Mouse (Mus musculus) midbrain, embryonic 11.5 days (tissue): Measurements from ENCODE around the gene Nup54. TPM values are rescaled to one million over a fixed set of nuclear protein-coding genes. Genes with fewer than 3 reads are reported as not detected.

Source experiments
- ATAC-seq: fragments of 200-750 bp; cut with Nextera tagmentation; 2 replicates; pipeline ENCODE4 v1.8.0; 2017; ENCODE audit warnings: moderate TSS enrichment, moderate library complexity; ENCODE audit not compliant: low FRiP score
- DNase-seq: peaks from one replicate; pipeline ENCODE4 v3.0.0; 2015; ENCODE audit warnings: low spot score; ENCODE audit errors: missing footprints
- H3K27ac ChIP-seq: fragments of 300-500 bp; sonication (generic); 2 replicates; pipeline ENCODE4 v1.5.1; 2014; ENCODE audit warnings: low read depth, low read length
- H3K27me3 ChIP-seq: fragments of 300-500 bp; sonication (generic); 2 replicates; pipeline ENCODE4 v1.6.1; 2014; ENCODE audit warnings: mild to moderate bottlenecking, low read length, moderate library complexity, mixed read lengths; ENCODE audit not compliant: control insufficient read depth, insufficient read depth
- H3K36me3 ChIP-seq: fragments of 300-500 bp; sonication (generic); 2 replicates; pipeline ENCODE4 v1.6.1; 2014; ENCODE audit warnings: mild to moderate bottlenecking, low read length, moderate library complexity, mixed read lengths; ENCODE audit not compliant: control insufficient read depth, insufficient read depth
- H3K4me1 ChIP-seq: fragments of 300-500 bp; sonication (generic); 2 replicates; pipeline ENCODE4 v1.6.1; 2014; ENCODE audit warnings: low read length; ENCODE audit not compliant: control insufficient read depth, insufficient read depth
- H3K4me2 ChIP-seq: fragments of 300-500 bp; sonication (generic); 2 replicates; pipeline ENCODE4 v1.6.1; 2014; ENCODE audit warnings: mild to moderate bottlenecking, moderate library complexity
- H3K4me3 ChIP-seq: fragments of 300-500 bp; sonication (generic); 2 replicates; pipeline ENCODE4 v1.5.1; 2014; ENCODE audit warnings: low read depth, low read length
- H3K9ac ChIP-seq: fragments of 300-500 bp; sonication (generic); 2 replicates; pipeline ENCODE4 v1.6.1; 2014; ENCODE audit warnings: low read length
- H3K9me3 ChIP-seq: fragments of 300-500 bp; sonication (generic); 2 replicates; pipeline ENCODE4 v1.6.1; 2016; ENCODE audit warnings: low read length; ENCODE audit not compliant: control insufficient read depth
- WGBS: fragments of 180-500 bp; shearing (Covaris S2); extraction: QIAGEN DNeasy Blood & Tissue Kit; methylation state at CpG from one replicate; pipeline ENCODE4 v1.1.7; 2014; 5-methylcytosine and 5-hydroxymethylcytosine counted together
- polyA plus RNA-seq: library from polyadenylated mRNA; unstranded; fragments of >200 nt; fragmentation: Nextera tagmentation; extraction: Ambion mirVana; gene quantifications from 2 replicates; pipeline ENCODE4 v1.2.1, GENCODE M21; 2014

Nup54 gene
- polyA plus RNA-seq, 1 experiment from 2014 or later = 65.6 TPM

GRCm38 (mm10) chr5:92430723-92431122, 4.3 kb downstream of the Nup54 start:
- Histone ChIP-seq H3K9ac (no peak overlapping the region), H3K27me3 (no peaks in the 10 kb centered on the region), H3K4me3 (no peak overlapping the region), H3K4me2 (no peak overlapping the region), H3K4me1 (peaks cover 6% of the 10 kb centered on the region), H3K36me3 (peaks cover 16% of the 10 kb centered on the region), H3K9me3 (no peaks in the 10 kb centered on the region), H3K27ac (no peak overlapping the region)
- WGBS = 93% methylated on average over 5 of the region's 5 CpGs
- DNase-seq = no peak
- ATAC-seq = no peak

DNA sequence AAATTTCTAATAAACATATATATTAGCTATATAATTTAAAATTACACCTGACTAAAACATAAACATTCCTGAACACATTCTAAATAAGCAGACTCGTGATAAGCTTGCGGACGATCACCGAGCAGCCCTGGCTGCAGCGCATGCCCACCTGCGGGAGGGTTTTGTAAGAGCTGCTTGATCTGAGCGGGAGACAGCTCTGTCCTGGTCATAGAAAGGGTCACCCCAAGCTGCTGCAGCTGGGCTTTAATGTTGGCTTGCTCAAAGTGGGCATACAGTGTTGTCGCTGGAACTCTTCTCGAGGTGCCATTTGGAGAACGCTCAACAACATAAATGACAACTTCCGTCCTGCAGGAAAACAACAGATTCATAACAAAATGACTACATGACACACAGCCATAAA, 10.9 kb downstream of the Nup54 start:
- no peak for ATAC-seq
- H3K27ac ChIP-seq = no peak overlapping the region
- no peak for DNase-seq
- H3K4me1 ChIP-seq = no peaks in the 10 kb centered on the region
- H3K27me3 ChIP-seq = no peaks in the 10 kb centered on the region
- no peaks in the 10 kb centered on the region for H3K9me3 ChIP-seq
- peaks cover 33% of the 10 kb centered on the region for H3K36me3 ChIP-seq
- no peak overlapping the region for H3K4me3 ChIP-seq
- H3K4me2 ChIP-seq = no peak overlapping the region
- H3K9ac ChIP-seq = no peak overlapping the region
- WGBS = 94% methylated on average over 11 of the region's 11 CpGs

GRCm38 (mm10) chr5:92413982-92414375, 21.0 kb downstream of the Nup54 start:
- WGBS = 84% methylated on average over 8 of the region's 8 CpGs
- H3K4me2 ChIP-seq = no peak overlapping the region
- ATAC-seq = no peak
- H3K36me3 ChIP-seq = peaks cover 6% of the 10 kb centered on the region; the same call in 1 of the 2 replicates
- no peak for DNase-seq
- no peak overlapping the region for H3K4me3 ChIP-seq
- no peak overlapping the region for H3K9ac ChIP-seq
- H3K27ac ChIP-seq = no peak overlapping the region
- H3K9me3 ChIP-seq = no peaks in the 10 kb centered on the region
- no peaks in the 10 kb centered on the region for H3K4me1 ChIP-seq
- no peaks in the 10 kb centered on the region for H3K27me3 ChIP-seq

DNA sequence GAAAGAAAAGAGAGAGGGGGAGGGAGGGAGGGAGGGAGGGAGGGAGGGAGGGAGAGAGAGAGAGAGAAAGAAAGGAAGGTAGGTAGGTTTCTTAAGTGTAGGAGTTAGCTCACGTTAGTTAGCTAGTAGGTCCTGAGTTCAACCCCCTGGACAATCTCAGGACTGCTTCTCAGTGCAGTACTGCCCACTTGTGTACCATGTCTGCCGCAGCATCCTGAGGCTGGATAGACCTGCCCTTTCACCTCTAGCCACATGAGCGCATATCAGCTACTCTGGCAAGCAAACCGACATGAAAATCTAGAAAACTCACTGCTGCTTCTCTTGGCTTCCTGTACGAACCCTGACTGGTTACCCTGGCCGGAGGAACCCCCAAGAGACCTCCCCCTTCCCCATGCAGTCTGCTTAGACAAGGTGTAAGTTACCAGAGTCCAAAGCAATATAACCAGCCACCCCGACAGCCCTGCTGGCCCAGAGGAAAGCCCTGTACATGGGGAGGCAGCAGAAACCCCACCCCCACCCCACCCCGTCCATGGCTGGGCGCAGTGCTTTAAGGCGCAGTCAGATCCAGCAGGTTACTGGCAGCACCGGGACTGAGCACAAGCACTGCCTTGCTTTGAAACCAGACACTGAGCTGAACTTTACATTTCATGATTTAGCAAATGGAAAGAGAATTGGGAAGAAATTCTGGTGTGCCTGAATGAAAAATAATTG, 21.6 kb downstream of the Nup54 start:
- Histone ChIP-seq H3K9me3 (no peaks in the 10 kb centered on the region), H3K27me3 (no peaks in the 10 kb centered on the region), H3K4me2 (no peak overlapping the region), H3K9ac (no peak overlapping the region), H3K36me3 (peaks cover 6% of the 10 kb centered on the region; the same call in 1 of the 2 replicates), H3K27ac (no peak overlapping the region), H3K4me1 (no peaks in the 10 kb centered on the region), H3K4me3 (no peak overlapping the region)
- 0 out of 2 replicates have a peak, but pooled peaks have one; percentile 24 for ATAC-seq
- no peak for DNase-seq
- 90% methylated on average over 11 of the region's 11 CpGs for WGBS

DNA sequence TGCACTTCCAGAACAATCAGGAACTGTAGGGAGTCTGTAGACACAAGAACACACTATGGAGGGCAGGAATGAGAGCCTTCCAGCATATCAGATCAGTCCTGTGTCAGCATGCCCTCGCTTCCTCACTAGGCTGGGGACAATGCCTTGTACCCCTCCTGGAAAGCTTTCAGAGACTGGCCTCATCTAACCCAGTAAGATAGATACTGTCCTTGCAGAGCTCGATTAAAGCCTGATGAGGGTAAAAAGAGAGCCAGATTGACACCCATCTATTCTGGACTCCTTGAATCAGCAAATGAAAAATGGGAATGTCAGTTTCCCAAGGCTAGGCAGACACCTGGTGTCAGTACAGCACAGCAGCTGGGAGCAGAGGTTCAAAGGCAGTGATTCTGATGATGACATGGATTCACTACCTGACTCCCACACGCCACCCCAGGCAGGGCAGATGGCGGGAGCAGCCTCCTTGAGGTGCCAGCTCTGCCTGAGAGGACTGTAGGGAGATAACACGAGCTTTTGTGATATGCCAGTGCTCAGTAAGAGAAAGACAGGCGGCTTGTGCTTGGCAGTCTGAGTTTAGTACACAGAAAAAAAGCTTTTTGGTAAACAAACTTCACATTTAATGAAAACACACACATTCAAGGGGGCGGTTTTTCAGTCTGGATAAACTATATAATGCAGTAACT, 23.4 kb downstream of the Nup54 start:
- no peaks in the 10 kb centered on the region for H3K27me3 ChIP-seq
- H3K9me3 ChIP-seq = no peaks in the 10 kb centered on the region
- DNase-seq (peak; percentile 64), ATAC-seq (no peak)
- no peak overlapping the region for H3K4me2 ChIP-seq
- H3K4me3 ChIP-seq = no peak overlapping the region
- WGBS = 70% methylated on average over 7 of the region's 7 CpGs
- H3K4me1 ChIP-seq = no peaks in the 10 kb centered on the region
- no peak overlapping the region for H3K27ac ChIP-seq
- H3K36me3 ChIP-seq = no peaks in the 10 kb centered on the region; the same call in 1 of the 2 replicates
- H3K9ac ChIP-seq = no peak overlapping the region

DNA sequence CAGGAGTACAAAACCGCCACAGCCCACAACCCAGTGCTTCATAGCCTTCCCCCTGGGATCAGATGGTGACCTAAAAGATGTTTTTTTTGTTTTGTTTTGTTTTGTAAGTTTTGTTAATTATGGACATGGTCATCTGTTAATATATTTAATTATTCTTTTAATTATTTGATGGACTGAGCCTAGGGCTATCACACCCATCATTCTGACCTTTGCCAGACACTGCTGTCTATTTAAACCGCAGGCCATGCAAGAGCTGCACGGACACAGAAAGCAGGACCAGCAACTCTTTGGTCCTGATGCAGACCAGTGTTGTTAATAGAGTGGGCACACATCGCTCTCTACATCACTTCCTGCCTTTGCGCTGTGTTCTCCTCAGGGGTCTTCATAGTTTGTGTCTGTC, 24.5 kb downstream of the Nup54 start:
- Histone ChIP-seq H3K9ac (no peak overlapping the region), H3K4me2 (no peak overlapping the region), H3K9me3 (no peaks in the 10 kb centered on the region), H3K36me3 (no peaks in the 10 kb centered on the region; the same call in 1 of the 2 replicates), H3K4me1 (no peaks in the 10 kb centered on the region), H3K27me3 (no peaks in the 10 kb centered on the region), H3K27ac (no peak overlapping the region), H3K4me3 (no peak overlapping the region)
- DNase-seq = peak; percentile 69
- no peak for ATAC-seq
- 95% methylated on average over 5 of the region's 5 CpGs for WGBS

DNA sequence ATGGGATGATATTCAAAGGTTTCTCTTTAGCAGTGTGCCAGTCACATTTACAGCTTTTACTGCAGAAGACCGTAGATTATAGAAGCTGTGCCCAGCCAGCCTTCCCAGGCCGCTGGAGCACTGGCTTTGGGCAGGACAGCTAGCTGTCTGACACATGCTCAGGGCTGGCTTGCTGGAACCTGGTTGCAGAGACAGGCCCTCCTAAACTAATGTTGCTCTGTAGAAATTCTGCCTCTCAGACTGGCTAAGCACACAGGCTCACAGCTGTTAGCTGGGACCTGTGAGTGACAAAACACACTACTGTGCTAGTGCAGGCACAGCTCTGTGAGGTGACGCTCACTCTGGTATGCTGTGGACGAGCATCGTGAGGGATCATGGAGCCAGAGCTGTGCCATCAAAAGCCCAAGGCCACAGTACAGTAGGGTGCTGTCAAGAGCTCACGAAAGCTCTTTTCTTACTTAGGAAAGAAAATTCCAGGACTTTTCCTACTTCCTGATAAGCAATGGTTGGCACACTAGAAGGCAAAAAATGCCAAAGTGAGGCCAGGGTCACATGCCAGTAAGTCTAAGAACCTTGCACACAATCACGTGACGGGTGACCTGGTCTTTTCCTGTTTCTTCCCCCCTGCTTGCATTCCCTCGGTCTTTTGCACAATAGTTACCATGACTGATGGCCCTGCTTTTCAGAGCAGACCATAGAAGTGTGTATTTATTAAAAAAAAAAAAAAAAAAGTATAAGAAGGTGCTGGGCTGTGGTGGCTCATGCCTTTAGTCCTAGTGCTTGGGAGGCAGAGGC, 25.5 kb downstream of the Nup54 start:
- no peak overlapping the region for H3K27ac ChIP-seq
- no peaks in the 10 kb centered on the region for H3K4me1 ChIP-seq
- no peaks in the 10 kb centered on the region for H3K9me3 ChIP-seq
- H3K4me2 ChIP-seq = no peak overlapping the region
- H3K27me3 ChIP-seq = no peaks in the 10 kb centered on the region
- peak; percentile 61 for DNase-seq
- no peak overlapping the region for H3K4me3 ChIP-seq
- 87% methylated on average over 9 of the region's 9 CpGs for WGBS
- no peak for ATAC-seq
- no peaks in the 10 kb centered on the region for H3K36me3 ChIP-seq
- H3K9ac ChIP-seq = no peak overlapping the region

DNA sequence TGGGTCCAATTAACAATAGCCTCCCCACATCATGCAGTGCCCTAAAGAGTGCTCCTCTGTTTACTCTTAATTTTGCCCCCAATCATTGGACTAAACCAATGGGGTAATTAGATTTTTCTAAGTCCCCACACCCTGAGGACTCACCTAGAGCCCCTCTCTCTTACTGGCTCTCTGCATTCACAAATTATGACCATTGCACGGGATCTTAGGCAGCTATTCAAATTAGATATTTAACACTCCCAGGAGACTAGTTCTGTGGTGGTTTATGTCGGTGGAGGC, 30.7 kb downstream of the Nup54 start:
- ATAC-seq (no peak), DNase-seq (no peak)
- no peak overlapping the region for H3K9ac ChIP-seq
- WGBS = 50% methylated on average over 2 of the region's 2 CpGs
- H3K4me3 ChIP-seq = no peak overlapping the region
- no peaks in the 10 kb centered on the region for H3K36me3 ChIP-seq
- H3K27ac ChIP-seq = no peak overlapping the region
- H3K27me3 ChIP-seq = no peaks in the 10 kb centered on the region
- H3K4me2 ChIP-seq = no peak overlapping the region
- H3K4me1 ChIP-seq = peaks cover 6% of the 10 kb centered on the region
- no peaks in the 10 kb centered on the region for H3K9me3 ChIP-seq
